In the genomic region with DNA sequence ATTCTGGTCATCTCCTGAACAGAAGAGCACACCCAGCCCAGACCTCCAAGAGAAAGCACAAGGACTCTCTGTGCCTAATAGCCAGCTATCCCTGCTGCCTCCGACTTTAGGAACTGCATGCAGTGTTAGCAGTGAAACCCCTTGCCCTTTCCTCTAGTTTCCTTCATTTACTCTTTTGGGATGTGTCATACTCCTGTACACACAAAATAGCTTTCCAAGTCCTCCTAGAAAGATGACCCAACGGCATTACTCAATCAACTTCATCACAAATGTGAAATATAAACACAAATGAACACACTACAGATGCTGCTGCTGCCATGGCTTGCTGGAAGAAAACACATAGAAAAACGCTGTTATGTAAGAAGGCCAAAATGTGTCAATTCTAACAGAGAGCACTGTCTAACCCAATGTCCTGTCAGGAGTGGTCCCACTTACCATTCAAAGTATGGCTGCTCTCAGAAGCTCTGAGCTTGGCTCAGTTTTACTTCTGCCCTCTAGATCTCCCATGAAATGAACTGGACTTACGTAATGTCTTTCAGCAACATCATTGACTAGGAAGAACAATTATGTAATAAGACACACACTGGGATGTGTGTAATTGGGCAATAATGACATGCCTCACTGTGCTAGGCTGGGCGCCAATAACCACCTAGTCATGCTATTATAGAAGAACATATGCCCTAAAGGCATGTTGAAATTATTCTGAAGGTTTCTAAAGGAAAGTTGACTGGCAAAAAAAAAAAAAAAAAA, we compare ENCODE assay signal across 12 mouse cellular contexts.
DNase-seq lines count a peak whose midpoint lies in the region; ATAC-seq lines count a peak whose summit lies in the region.
"Had no signal": no experiment of that assay in that cellular context is flagged by ENCODE, and none has a peak within 500 bp of the region (broad histone marks: within the 10 kb centered on the region; RNA-seq: fewer than 3 reads in every experiment).

No protein-coding gene starts in this region.

- H3K4me1 ChIP-seq in forebrain, embryonic 14.5 days (ENCODE audit: control insufficient read depth, insufficient read depth, low read length), result peaks cover 22% of the 10 kb centered on the region
- peaks cover 19% of the 10 kb centered on the region; the same call in 1 of the 2 replicates for H3K4me1 ChIP-seq in forebrain, embryonic 12.5 days
- H3K4me1 ChIP-seq: embryonic facial prominence, embryonic 15.5 days had no signal

- H3K9me3 ChIP-seq in forebrain, embryonic 14.5 days (replicated peaks; ENCODE audit: control insufficient read depth, low read length), result no peaks in the 10 kb centered on the region
- no peaks in the 10 kb centered on the region for H3K9me3 ChIP-seq in forebrain, embryonic 12.5 days
- H3K9me3 ChIP-seq: embryonic facial prominence, embryonic 15.5 days had no signal

- 79% methylated on average over 5 of the region's 5 CpGs for whole genome bisulfite sequencing in forebrain, embryonic 14.5 days
- WGBS in forebrain, embryonic 12.5 days, result 90% methylated on average over 5 of the region's 5 CpGs

- H3K9ac ChIP-seq in forebrain, embryonic 14.5 days (ENCODE audit: low read length), result no peak overlapping the region
- no peak overlapping the region for H3K9ac ChIP-seq in forebrain, embryonic 12.5 days
- H3K9ac ChIP-seq: embryonic facial prominence, embryonic 15.5 days had no signal

- H3K36me3 ChIP-seq in forebrain, embryonic 14.5 days (ENCODE audit: control insufficient read depth, insufficient read depth, low read length), result no peaks in the 10 kb centered on the region
- no peaks in the 10 kb centered on the region for H3K36me3 ChIP-seq in forebrain, embryonic 12.5 days (replicated peaks)
- H3K36me3 ChIP-seq: embryonic facial prominence, embryonic 15.5 days had no signal

- H3K27ac ChIP-seq in forebrain, embryonic 14.5 days (ENCODE audit: low read depth, low read length), result no peak overlapping the region
- H3K27ac ChIP-seq in forebrain, embryonic 12.5 days, result no peak overlapping the region
- H3K27ac ChIP-seq: embryonic facial prominence, embryonic 15.5 days had no signal

- ATAC-seq in forebrain, embryonic 14.5 days, result no peak
- no peak for ATAC-seq in forebrain, embryonic 12.5 days (ENCODE audit: low FRiP score)
- peak; percentile 46 to 75; a peak in 1 of 4 replicates for ATAC-seq in hematopoietic stem cell, adult 5-6 weeks (replicated peaks in 1 of 2; ENCODE audit: insufficient read depth in 1 of 2, low FRiP score in 2 of 2, low TSS enrichment in 1 of 2, low read depth in 1 of 2, poor library complexity in 2 of 2, severe bottlenecking in 2 of 2)
- ATAC-seq: forebrain, embryonic 16.5 days had no signal

- no peak overlapping the region for H3K4me3 ChIP-seq in forebrain, embryonic 14.5 days (ENCODE audit: low read depth, low read length)
- H3K4me3 ChIP-seq in forebrain, embryonic 12.5 days (replicated peaks), result no peak overlapping the region
- H3K4me3 ChIP-seq: embryonic facial prominence, embryonic 15.5 days had no signal

- no peak overlapping the region for H3K4me2 ChIP-seq in forebrain, embryonic 14.5 days (ENCODE audit: low read length)
- no peak overlapping the region for H3K4me2 ChIP-seq in forebrain, embryonic 12.5 days
- H3K4me2 ChIP-seq: embryonic facial prominence, embryonic 15.5 days had no signal

- DNase-seq in forebrain, embryonic 14.5 days (ENCODE audit: low spot score), result peak; percentile 24
- peak; percentile 79 for DNase-seq in 3T3-L1 (ENCODE audit: low read depth, low spot score)
- peak; percentile 31 for DNase-seq in adrenal gland, postnatal 10 days
- no peak for DNase-seq in embryo, embryonic 10.5 days (ENCODE audit: low spot score)
- no peak for DNase-seq in frontal cortex, postnatal 25 days (ENCODE audit: low spot score in 2 of 2)
- DNase-seq in cerebellum, adult 8-10 months, result no peak
- DNase-seq: gastrocnemius, postnatal 14 days; thymus, postnatal 4 days had no signal

- no peaks in the 10 kb centered on the region for H3K27me3 ChIP-seq in forebrain, embryonic 14.5 days (replicated peaks; ENCODE audit: control insufficient read depth, insufficient read depth, low read length)
- no peaks in the 10 kb centered on the region for H3K27me3 ChIP-seq in forebrain, embryonic 12.5 days
- H3K27me3 ChIP-seq: embryonic facial prominence, embryonic 15.5 days had no signal

Comparison
In these comparisons a context has a peak if more than half of its experiments do, and no peak if none do; other contexts are left out.
1. ATAC-seq: peak in hematopoietic stem cell, adult 5-6 weeks (2 of 2); none in forebrain, embryonic 14.5 days (single experiment) and forebrain, embryonic 12.5 days (single experiment).
2. DNase-seq: peak in forebrain, embryonic 14.5 days (single experiment), 3T3-L1 (single experiment) and adrenal gland, postnatal 10 days (single experiment); none in embryo, embryonic 10.5 days (single experiment), frontal cortex, postnatal 25 days (0 of 2) and cerebellum, adult 8-10 months (single experiment).